Mouse (Mus musculus) neural tube, embryonic 14.5 days (tissue): Measurements from ENCODE around the gene Tmem129. TPM values are rescaled to one million over a fixed set of nuclear protein-coding genes. Genes with fewer than 3 reads are reported as not detected.

ENCODE experiments used
- ATAC-seq: fragments of 200-750 bp; cut with Nextera tagmentation; 2 replicates; pipeline ENCODE4 v1.8.0; 2017; ENCODE audit warnings: low read depth, mild to moderate bottlenecking, moderate TSS enrichment, moderate library complexity
- H3K27ac ChIP-seq: fragments of 300-500 bp; sonication (generic); 2 replicates; pipeline ENCODE4 v1.5.1; 2014; ENCODE audit warnings: low read depth, mild to moderate bottlenecking, control low read depth, low read length, moderate library complexity, mixed read lengths
- H3K27me3 ChIP-seq: fragments of 300-500 bp; sonication (generic); 2 replicates; pipeline ENCODE4 v1.6.1; 2014; ENCODE audit warnings: low read length; ENCODE audit not compliant: control insufficient read depth, insufficient read depth
- H3K36me3 ChIP-seq: fragments of 300-500 bp; sonication (generic); 2 replicates; pipeline ENCODE4 v1.6.1; 2014; ENCODE audit warnings: low read length, mixed read lengths; ENCODE audit not compliant: control insufficient read depth, insufficient read depth
- H3K4me1 ChIP-seq: fragments of 300-500 bp; sonication (generic); 2 replicates; pipeline ENCODE4 v1.6.1; 2014; ENCODE audit warnings: low read length; ENCODE audit not compliant: control insufficient read depth, insufficient read depth
- H3K4me2 ChIP-seq: fragments of 300-500 bp; sonication (generic); 2 replicates; pipeline ENCODE4 v1.6.1; 2014; ENCODE audit warnings: mild to moderate bottlenecking, low read depth, low read length, control low read depth
- H3K4me3 ChIP-seq: fragments of 300-500 bp; sonication (generic); 2 replicates; pipeline ENCODE4 v1.5.1; 2014; ENCODE audit warnings: low read depth, low read length, control low read depth, mixed read lengths
- H3K9ac ChIP-seq: fragments of 300-500 bp; sonication (generic); replicated peaks from 2 replicates; pipeline ENCODE4 v1.6.1; 2014; ENCODE audit warnings: low read depth, mild to moderate bottlenecking, control low read depth, low read length, mixed read lengths
- H3K9me3 ChIP-seq: fragments of 300-500 bp; sonication (generic); 2 replicates; pipeline ENCODE4 v1.6.1; 2016; ENCODE audit warnings: low read length; ENCODE audit not compliant: control insufficient read depth
- WGBS: fragments of 180-500 bp; shearing (Covaris S2); extraction: QIAGEN DNeasy Blood & Tissue Kit; methylation state at CpG from one replicate; pipeline ENCODE4 v1.1.7; 2014; 5-methylcytosine and 5-hydroxymethylcytosine counted together
- polyA plus RNA-seq: library from polyadenylated mRNA; unstranded; fragments of >200 nt; fragmentation: Nextera tagmentation; extraction: Ambion mirVana; gene quantifications from 2 replicates; pipeline ENCODE4 v1.2.1, GENCODE M21; 2014

Tmem129 gene
- polyA plus RNA-seq, 1 experiment from 2014 or later: 27.6 TPM

DNA sequence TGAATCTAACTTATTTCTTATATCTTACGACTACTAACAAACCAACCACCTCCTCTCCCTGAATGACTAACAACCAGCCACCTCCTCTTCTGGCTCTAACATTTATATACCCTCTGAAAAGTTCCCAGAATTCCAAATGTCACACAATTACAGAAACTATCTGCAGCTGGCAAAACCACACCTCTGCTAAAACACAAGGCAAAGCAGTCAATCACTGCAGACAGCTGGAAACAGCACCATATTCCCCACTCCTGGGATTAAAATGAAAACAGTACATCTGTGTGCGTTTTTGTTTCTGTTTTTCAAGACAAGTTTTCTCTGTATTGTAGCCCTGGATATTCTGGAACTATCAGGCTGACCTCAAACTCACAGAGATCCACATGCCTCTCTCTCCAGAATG is 35.5 kb downstream of the Tmem129 start:
- H3K36me3 ChIP-seq: no peaks in the 10 kb centered on the region
- no peak overlapping the region for H3K9ac ChIP-seq
- 90% methylated on average over 2 of the region's 2 CpGs for WGBS

GRCm38 (mm10) chr5:33614391-33614790 is 43.8 kb downstream of the Tmem129 start:
- H3K9ac ChIP-seq: no peak overlapping the region
- ATAC-seq: no peak
- 93% methylated on average over 6 of the region's 6 CpGs for WGBS

More for the DNA sequence above, 35.5 kb downstream of the Tmem129 start:
- H3K9me3 ChIP-seq: no peaks in the 10 kb centered on the region
- no peaks in the 10 kb centered on the region for H3K4me1 ChIP-seq
- H3K27ac ChIP-seq: no peak overlapping the region
- H3K4me3 ChIP-seq: no peak overlapping the region
- no peaks in the 10 kb centered on the region for H3K27me3 ChIP-seq
- H3K4me2 ChIP-seq: no peak overlapping the region
- no peak for ATAC-seq

GRCm38 (mm10) chr5:33611795-33612194 is 46.4 kb downstream of the Tmem129 start:
- no peak overlapping the region for H3K9ac ChIP-seq
- no peaks in the 10 kb centered on the region for H3K4me1 ChIP-seq
- H3K4me2 ChIP-seq: no peak overlapping the region
- no peaks in the 10 kb centered on the region for H3K9me3 ChIP-seq
- H3K36me3 ChIP-seq: peaks cover 14% of the 10 kb centered on the region
- no peak for ATAC-seq
- H3K4me3 ChIP-seq: no peak overlapping the region
- no peaks in the 10 kb centered on the region for H3K27me3 ChIP-seq
- no peak overlapping the region for H3K27ac ChIP-seq
- WGBS: 92% methylated on average over 1 of the region's 1 CpGs

More at GRCm38 (mm10) chr5:33614391-33614790, 43.8 kb downstream of the Tmem129 start:
- no peaks in the 10 kb centered on the region for H3K4me1 ChIP-seq
- H3K27ac ChIP-seq: no peak overlapping the region
- 0 out of 2 replicates have a peak, but pooled peaks cover under 1% of the 10 kb centered on the region for H3K36me3 ChIP-seq
- no peaks in the 10 kb centered on the region for H3K9me3 ChIP-seq
- no peak overlapping the region for H3K4me2 ChIP-seq
- no peaks in the 10 kb centered on the region for H3K27me3 ChIP-seq
- H3K4me3 ChIP-seq: no peak overlapping the region

DNA sequence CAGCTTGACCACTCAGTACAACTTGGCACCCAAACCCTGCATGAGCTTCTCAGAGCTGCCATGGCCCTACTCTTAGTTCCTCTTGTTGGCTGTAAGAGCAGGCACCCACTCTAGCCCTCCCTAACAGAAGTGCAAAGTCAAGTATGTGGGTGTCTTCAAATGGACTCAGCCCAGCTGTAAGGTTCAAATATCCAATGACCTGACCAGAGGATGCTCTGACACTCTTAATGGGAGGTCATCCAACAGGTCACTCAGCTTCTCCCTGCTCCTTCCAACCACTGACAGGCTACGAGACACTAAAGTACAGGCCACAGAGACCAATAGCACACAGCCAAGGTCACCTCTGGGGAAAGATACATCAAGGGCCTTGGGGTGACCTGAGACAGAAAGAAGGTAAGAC is 49.0 kb downstream of the Tmem129 start:
- no peak for ATAC-seq
- Histone ChIP-seq H3K4me2 (no peak overlapping the region), H3K36me3 (peaks cover 14% of the 10 kb centered on the region), H3K27ac (no peak overlapping the region), H3K9ac (no peak overlapping the region), H3K27me3 (no peaks in the 10 kb centered on the region), H3K4me1 (no peaks in the 10 kb centered on the region), H3K9me3 (no peaks in the 10 kb centered on the region), H3K4me3 (no peak overlapping the region)
- WGBS: 93% methylated on average over 1 of the region's 1 CpGs

- H3K9me3 ChIP-seq: no peaks in the 10 kb centered on the region
- ATAC-seq: no peak
- H3K9ac ChIP-seq: no peak overlapping the region
- H3K4me3 ChIP-seq: no peak overlapping the region
- WGBS: 97% methylated on average over 15 of the region's 15 CpGs
- no peaks in the 10 kb centered on the region for H3K4me1 ChIP-seq
- peaks cover 14% of the 10 kb centered on the region for H3K36me3 ChIP-seq
- no peak overlapping the region for H3K27ac ChIP-seq
- H3K27me3 ChIP-seq: no peaks in the 10 kb centered on the region
- H3K4me2 ChIP-seq: no peak overlapping the region
Measured at GRCm38 (mm10) chr5:33607434-33607833, 50.8 kb downstream of the Tmem129 start.

GRCm38 (mm10) chr5:33606631-33607030 is 51.6 kb downstream of the Tmem129 start:
- H3K4me2 ChIP-seq: no peak overlapping the region
- no peak overlapping the region for H3K9ac ChIP-seq
- H3K4me3 ChIP-seq: no peak overlapping the region
- WGBS: 78% methylated on average over 7 of the region's 7 CpGs
- H3K27me3 ChIP-seq: no peaks in the 10 kb centered on the region
- no peaks in the 10 kb centered on the region for H3K4me1 ChIP-seq
- peaks cover 14% of the 10 kb centered on the region for H3K36me3 ChIP-seq
- no peaks in the 10 kb centered on the region for H3K9me3 ChIP-seq
- no peak for ATAC-seq
- H3K27ac ChIP-seq: no peak overlapping the region

GRCm38 (mm10) chr5:33605314-33605713 is 52.9 kb downstream of the Tmem129 start:
- no peak overlapping the region for H3K9ac ChIP-seq
- peaks cover 14% of the 10 kb centered on the region for H3K36me3 ChIP-seq
- no peak overlapping the region for H3K4me3 ChIP-seq
- WGBS: 85% methylated on average over 5 of the region's 5 CpGs
- no peak overlapping the region for H3K27ac ChIP-seq
- no peak for ATAC-seq
- H3K4me2 ChIP-seq: no peak overlapping the region
- H3K4me1 ChIP-seq: no peaks in the 10 kb centered on the region
- no peaks in the 10 kb centered on the region for H3K27me3 ChIP-seq
- H3K9me3 ChIP-seq: no peaks in the 10 kb centered on the region

Other genes starting within 250 kb of the Tmem129 start
- gene Nkx1-1, start 224.4 kb downstream of the Tmem129 start, polyA plus RNA-seq: 0.44 and 0.74 TPM in 2 replicates
- 26.8 and 35.0 TPM in 2 replicates for gene Fam53a, start 28.8 kb downstream of the Tmem129 start, polyA plus RNA-seq
- gene Gm9903, start 28.5 kb downstream of the Tmem129 start, polyA plus RNA-seq: 0.60 and 0.89 TPM in 2 replicates
- gene Slbp, start 5.8 kb downstream of the Tmem129 start, polyA plus RNA-seq: 116 and 118 TPM in 2 replicates
- gene Tacc3, start 288 bp downstream of the Tmem129 start, polyA plus RNA-seq: 18.7 and 26.3 TPM in 2 replicates
- 39.5 and 42.7 TPM in 2 replicates for gene Fgfr3, start 63.3 kb upstream of the Tmem129 start, polyA plus RNA-seq
- gene Letm1, start 124.4 kb upstream of the Tmem129 start, polyA plus RNA-seq: 67.0 and 69.5 TPM in 2 replicates
- 104 and 109 TPM in 2 replicates for gene Nsd2, start 162.3 kb upstream of the Tmem129 start, polyA plus RNA-seq